Mouse (Mus musculus) liver, embryonic 14.5 days (tissue): ENCODE data around the gene 2900026A02Rik. TPM values are rescaled to one million over a fixed set of nuclear protein-coding genes. Genes with fewer than 3 reads are reported as not detected.
A peak's percentile ranks its signal among the peaks of the same experiment; 100 is the strongest.

Experiments
- ATAC-seq: fragments of 200-750 bp; cut with Nextera tagmentation; 2 replicates; pipeline ENCODE4 v1.8.0; 2017; ENCODE audit warnings: moderate number of reproducible peaks, mild to moderate bottlenecking, moderate library complexity; ENCODE audit not compliant: insufficient read depth
- DNase-seq, 3 experiments: peaks; one replicate each; pipeline ENCODE4 v3.0.0-alpha.2; 2012 to 2013; ENCODE audit warnings: low read depth in 3 of 3, low spot score in 3 of 3
- H3K27ac ChIP-seq: fragments of 300-500 bp; sonication (generic); 2 replicates; pipeline ENCODE4 v1.5.1; 2014; ENCODE audit warnings: moderate library complexity, mild to moderate bottlenecking, control low read depth, inconsistent platforms
- H3K27me3 ChIP-seq: fragments of 300-500 bp; sonication (generic); 2 replicates; pipeline ENCODE4 v1.6.1; 2014; ENCODE audit warnings: mild to moderate bottlenecking, low read length, moderate library complexity; ENCODE audit not compliant: control insufficient read depth, insufficient read depth
- H3K36me3 ChIP-seq: fragments of 300-500 bp; sonication (generic); replicated peaks from 2 replicates; pipeline ENCODE4 v1.6.1; 2014; ENCODE audit warnings: low read depth; ENCODE audit not compliant: control insufficient read depth, insufficient read depth
- H3K4me1 ChIP-seq, 2 experiments: fragments of 200-500 bp in 1 of 2; fragments of 300-500 bp in 1 of 2; sonication (generic) in 1 of 2; replicated peaks; 2 replicates each; pipeline ENCODE4 v1.6.1; 2012 to 2014; ENCODE audit warnings: antibody characterized with exemption in 1 of 2, inconsistent platforms in 1 of 2, low read length in 1 of 2; ENCODE audit not compliant: control insufficient read depth in 2 of 2, insufficient read depth in 2 of 2
- H3K4me2 ChIP-seq: fragments of 300-500 bp; sonication (generic); 2 replicates; pipeline ENCODE4 v1.6.1; 2014; ENCODE audit warnings: low read depth, mild to moderate bottlenecking, control low read depth, moderate library complexity
- H3K4me3 ChIP-seq, 2 experiments: fragments of 200-500 bp in 1 of 2; fragments of 300-500 bp in 1 of 2; sonication (generic) in 1 of 2; 2 replicates each; pipeline ENCODE4 v1.5.1; 2012 to 2014; ENCODE audit warnings: low read depth in 2 of 2, low read length in 2 of 2, mild to moderate bottlenecking in 2 of 2, control low read depth in 1 of 2, inconsistent platforms in 1 of 2, moderate library complexity in 1 of 2; ENCODE audit not compliant: insufficient read depth in 1 of 2
- H3K9ac ChIP-seq: fragments of 300-500 bp; sonication (generic); replicated peaks from 2 replicates; pipeline ENCODE4 v1.6.1; 2014; ENCODE audit warnings: mild to moderate bottlenecking, control low read depth, moderate library complexity
- H3K9me3 ChIP-seq: fragments of 300-500 bp; sonication (generic); 2 replicates; pipeline ENCODE4 v1.6.1; 2016; ENCODE audit warnings: low read length, mixed read lengths; ENCODE audit not compliant: control insufficient read depth
- CTCF ChIP-seq: IDR thresholded peaks from 2 replicates; pipeline ENCODE4 v1.5.1; 2016; ENCODE audit warnings: antibody characterized with exemption, low read depth, control low read depth
- EP300 ChIP-seq: IDR thresholded peaks from 2 replicates; pipeline ENCODE4 v1.6.1; 2016; ENCODE audit warnings: antibody characterized with exemption, low read depth
- WGBS: fragments of 180-500 bp; shearing (Covaris S2); extraction: QIAGEN DNeasy Blood & Tissue Kit; methylation state at CpG from one replicate; pipeline ENCODE4 v1.1.7; 2014; ENCODE audit not compliant: insufficient replicate concordance; 5-methylcytosine and 5-hydroxymethylcytosine counted together
- polyA plus RNA-seq, 2 experiments: library from polyadenylated mRNA; depleted of rRNA in 1 of 2; stranded (reverse) in 1 of 2; unstranded in 1 of 2; fragments of >200 nt; fragmentation: Nextera tagmentation in 1 of 2; extraction: Ambion mirVana in 1 of 2; gene quantifications; 2 replicates each; pipeline versions ENCODE4 v1.2.1 to v1.2.3; 2012 to 2014

The 2900026A02Rik gene
- polyA plus RNA-seq, 2 experiments, result 0.63 to 1.1 TPM

GRCm38 (mm10) chr5:113162699-113163098 is 58.3 kb downstream of the 2900026A02Rik start:
- 8% methylated on average over 9 of the region's 9 CpGs for WGBS
- Histone ChIP-seq H3K9me3 (no peaks in the 10 kb centered on the region), H3K4me2 (peak overlapping the region; percentile 26), H3K9ac (no peak overlapping the region), H3K27me3 (no peaks in the 10 kb centered on the region), H3K4me3 (0 out of 4 replicates have a peak overlapping the region, but pooled peaks of 1 of the 2 experiments have one; percentile 1), H3K36me3 (no peaks in the 10 kb centered on the region), H3K27ac (no peak overlapping the region), H3K4me1 (peaks cover 0 to 12% of the 10 kb centered on the region in 2 experiments; a peak in 2 of 4 replicates)
- DNase-seq (no peak), ATAC-seq (no peak)
- TF ChIP-seq EP300 (no peak), CTCF (no peak)

- Histone ChIP-seq H3K4me3 (no peak overlapping the region), H3K36me3 (no peaks in the 10 kb centered on the region), H3K27me3 (no peaks in the 10 kb centered on the region), H3K27ac (no peak overlapping the region), H3K9me3 (no peaks in the 10 kb centered on the region), H3K4me1 (peaks cover 0 to 12% of the 10 kb centered on the region in 2 experiments; a peak in 2 of 4 replicates), H3K9ac (no peak overlapping the region), H3K4me2 (no peak overlapping the region)
- TF ChIP-seq CTCF (no peak), EP300 (no peak)
- DNase-seq (no peak), ATAC-seq (no peak)
- WGBS, result 84% methylated on average over 6 of the region's 6 CpGs
Observed at GRCm38 (mm10) chr5:113161576-113161975, 59.5 kb downstream of the 2900026A02Rik start.

- ATAC-seq, result no peak
- Histone ChIP-seq H3K4me2 (no peak overlapping the region), H3K9me3 (no peaks in the 10 kb centered on the region), H3K4me1 (peaks cover 0 to 8% of the 10 kb centered on the region in 2 experiments; a peak in 2 of 4 replicates), H3K27ac (no peak overlapping the region), H3K36me3 (no peaks in the 10 kb centered on the region), H3K9ac (no peak overlapping the region), H3K27me3 (no peaks in the 10 kb centered on the region), H3K4me3 (no peak overlapping the region)
- TF ChIP-seq EP300, result no peak
- no peak for TF ChIP-seq CTCF
- WGBS, result 69% methylated on average over 10 of the region's 10 CpGs
- no peak for DNase-seq
Observed at GRCm38 (mm10) chr5:113160320-113160719, 60.7 kb downstream of the 2900026A02Rik start.

GRCm38 (mm10) chr5:113158759-113159355 is 62.2 kb downstream of the 2900026A02Rik start:
- H3K36me3 ChIP-seq, result no peaks in the 10 kb centered on the region
- no peaks in the 10 kb centered on the region for H3K9me3 ChIP-seq
- no peak overlapping the region for H3K4me2 ChIP-seq
- no peaks in the 10 kb centered on the region for H3K27me3 ChIP-seq
- TF ChIP-seq EP300 (no peak), CTCF (no peak)
- DNase-seq, result no peak
- 29% methylated on average over 8 of the region's 8 CpGs for WGBS
- no peak overlapping the region for H3K9ac ChIP-seq
- H3K27ac ChIP-seq, result no peak overlapping the region
- no peaks in the 10 kb centered on the region for H3K4me1 ChIP-seq
- no peak for ATAC-seq
- H3K4me3 ChIP-seq, result no peak overlapping the region

- H3K9me3 ChIP-seq, result no peaks in the 10 kb centered on the region
- no peaks in the 10 kb centered on the region for H3K27me3 ChIP-seq
- no peak for DNase-seq
- ATAC-seq, result no peak
- no peak overlapping the region for H3K9ac ChIP-seq
- TF ChIP-seq EP300 (no peak), CTCF (no peak)
- H3K4me3 ChIP-seq, result no peak overlapping the region
- H3K27ac ChIP-seq, result no peak overlapping the region
- H3K4me2 ChIP-seq, result no peak overlapping the region
- H3K4me1 ChIP-seq, result no peaks in the 10 kb centered on the region
- 29% methylated on average over 10 of the region's 10 CpGs for WGBS
- H3K36me3 ChIP-seq, result no peaks in the 10 kb centered on the region
Observed at GRCm38 (mm10) chr5:113157588-113157987, 63.4 kb downstream of the 2900026A02Rik start.
